Mouse (Mus musculus) Patski (cell line): ENCODE measurements around the gene Dera. TPM values are rescaled to one million over a fixed set of nuclear protein-coding genes. Genes with fewer than 3 reads are reported as not detected.

Experiments
- ATAC-seq: fragments of 100-300 bp; one replicate; pipeline ENCODE4 v1.8.0; 2021
- CTCF ChIA-PET: fragments of 350-600 bp; sonication (Branson Sonifier 250); formaldehyde crosslinking; loops from one replicate; lab custom pipeline; 2022; ENCODE audit warnings: inconsistent platforms; lab: Charles Lee
- POLR2A ChIA-PET: fragments of 350-600 bp; sonication (Branson Sonifier 250); formaldehyde crosslinking; loops from one replicate; lab custom pipeline; 2022; ENCODE audit warnings: antibody characterized with exemption, inconsistent platforms; lab: Charles Lee
- DNase-seq: peaks from one replicate; pipeline ENCODE4 v3.0.0-alpha.2; 2011; ENCODE audit warnings: low read depth, low spot score
- H3K27me3 ChIP-seq: fragments of 371-371 bp; one replicate; pipeline ENCODE4 v1.5.1; 2021
- CTCF ChIP-seq: fragments of 100-300 bp; IDR thresholded peaks from one replicate; pipeline ENCODE4 v1.5.1; 2021
- in situ Hi-C: fragments of 300-500 bp; cut with MboI; formaldehyde crosslinking; loops from 3 replicates; pipeline ENCODE4 v1.11.1; 2018; ENCODE audit warnings: low pct_unique_long_range_greater_than_20kb, mixed read lengths
- polyA plus RNA-seq: library from polyadenylated mRNA; unstranded; gene quantifications from one replicate; pipeline ENCODE4 v1.2.3, GENCODE M21; 2021

Dera gene
- polyA plus RNA-seq, 1 experiment from 2014 or later, result 17.5 TPM

DNA sequence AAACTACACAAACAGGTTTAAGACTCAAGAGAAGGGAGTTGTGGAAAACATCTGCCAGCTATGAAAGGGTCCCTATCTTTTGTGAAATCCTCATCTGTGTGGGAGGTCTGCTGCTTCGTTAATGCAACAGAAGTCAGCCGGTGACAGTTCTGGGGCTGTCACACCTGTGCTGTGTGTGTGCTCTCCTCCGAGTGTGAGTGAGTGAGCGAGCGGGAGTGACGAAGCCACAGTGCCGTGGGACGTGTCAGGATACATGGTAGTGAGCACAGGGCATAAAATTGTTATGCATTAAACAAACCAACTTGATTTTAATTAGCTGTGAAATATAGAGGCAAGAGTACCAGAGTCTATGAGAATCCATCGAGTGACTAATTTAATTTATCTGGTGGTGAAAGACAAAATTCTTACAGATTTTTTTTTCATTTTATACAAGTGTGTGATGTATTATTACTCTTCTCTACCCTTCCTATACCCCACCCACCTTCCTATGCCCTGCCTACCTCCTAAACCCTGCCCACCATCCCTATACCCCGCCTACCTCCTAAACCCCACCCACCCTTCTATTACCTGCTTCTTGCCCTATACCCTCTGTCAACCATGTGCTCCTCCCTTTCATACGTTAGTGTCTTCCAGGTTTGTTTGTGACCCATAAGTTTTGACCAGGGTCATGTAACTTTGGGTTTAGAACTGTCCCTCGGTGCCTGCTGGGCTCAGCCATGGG, 74.9 kb downstream of the Dera start:
- no peak for TF ChIP-seq CTCF
- POLR2A ChIA-PET, result no interaction called here
- H3K27me3 ChIP-seq, result no peaks in the 10 kb centered on the region
- in situ Hi-C loops, result no loop called here
- CTCF ChIA-PET, result interaction anchor here (1.5 kb wide), 1 partner anchor 16 kb away, joined by 4 read pairs; no protein-coding TSS in a partner anchor
- ATAC-seq (no peak), DNase-seq (no peak)

DNA sequence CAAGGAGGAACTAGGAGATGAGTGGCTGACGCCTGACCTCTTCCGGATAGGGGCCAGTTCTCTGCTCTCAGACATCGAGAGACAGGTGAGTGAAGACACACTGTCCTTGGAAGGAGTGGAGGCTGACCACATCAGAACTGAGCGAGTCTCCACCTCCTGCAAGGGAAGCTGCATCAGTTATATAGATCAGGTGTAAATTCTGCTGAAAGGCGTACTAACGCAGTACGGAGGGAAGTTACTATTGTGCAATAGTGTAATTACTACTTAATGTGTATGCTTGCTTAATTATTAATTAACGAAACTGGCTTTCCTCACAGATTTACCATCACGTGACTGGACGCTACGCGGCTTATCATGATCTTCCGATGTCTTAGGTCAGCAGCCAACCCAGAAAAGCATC, 82.5 kb downstream of the Dera start:
- ATAC-seq (no peak), DNase-seq (no peak)
- in situ Hi-C loops, result no loop called here
- H3K27me3 ChIP-seq, result no peaks in the 10 kb centered on the region
- no peak for TF ChIP-seq CTCF
- ChIA-PET POLR2A (no interaction called here), CTCF (no interaction called here)

DNA sequence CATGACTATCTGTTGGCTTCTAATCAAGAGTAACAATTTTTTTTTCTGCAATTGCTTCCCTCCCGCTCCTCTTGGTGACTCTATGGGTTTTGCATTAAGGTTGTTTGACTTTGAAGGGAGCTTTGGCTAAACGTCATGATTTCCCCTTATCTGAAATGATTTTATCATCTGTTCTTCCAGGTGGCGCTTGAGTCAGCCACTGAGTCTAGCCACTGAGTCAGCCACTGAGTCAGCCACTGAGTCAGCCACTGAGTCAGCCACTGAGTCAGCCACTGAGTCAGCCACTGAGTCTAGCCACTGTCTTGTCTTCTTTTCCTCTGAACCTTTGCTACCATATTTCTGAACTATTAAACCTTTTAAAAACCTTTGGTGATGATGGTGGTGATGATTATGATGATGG, 89.0 kb downstream of the Dera start:
- DNase-seq, result no peak
- TF ChIP-seq CTCF, result no peak
- no peaks in the 10 kb centered on the region for H3K27me3 ChIP-seq
- ChIA-PET POLR2A (no interaction called here), CTCF (no interaction called here)
- no peak for ATAC-seq
- in situ Hi-C loops, result no loop called here

DNA sequence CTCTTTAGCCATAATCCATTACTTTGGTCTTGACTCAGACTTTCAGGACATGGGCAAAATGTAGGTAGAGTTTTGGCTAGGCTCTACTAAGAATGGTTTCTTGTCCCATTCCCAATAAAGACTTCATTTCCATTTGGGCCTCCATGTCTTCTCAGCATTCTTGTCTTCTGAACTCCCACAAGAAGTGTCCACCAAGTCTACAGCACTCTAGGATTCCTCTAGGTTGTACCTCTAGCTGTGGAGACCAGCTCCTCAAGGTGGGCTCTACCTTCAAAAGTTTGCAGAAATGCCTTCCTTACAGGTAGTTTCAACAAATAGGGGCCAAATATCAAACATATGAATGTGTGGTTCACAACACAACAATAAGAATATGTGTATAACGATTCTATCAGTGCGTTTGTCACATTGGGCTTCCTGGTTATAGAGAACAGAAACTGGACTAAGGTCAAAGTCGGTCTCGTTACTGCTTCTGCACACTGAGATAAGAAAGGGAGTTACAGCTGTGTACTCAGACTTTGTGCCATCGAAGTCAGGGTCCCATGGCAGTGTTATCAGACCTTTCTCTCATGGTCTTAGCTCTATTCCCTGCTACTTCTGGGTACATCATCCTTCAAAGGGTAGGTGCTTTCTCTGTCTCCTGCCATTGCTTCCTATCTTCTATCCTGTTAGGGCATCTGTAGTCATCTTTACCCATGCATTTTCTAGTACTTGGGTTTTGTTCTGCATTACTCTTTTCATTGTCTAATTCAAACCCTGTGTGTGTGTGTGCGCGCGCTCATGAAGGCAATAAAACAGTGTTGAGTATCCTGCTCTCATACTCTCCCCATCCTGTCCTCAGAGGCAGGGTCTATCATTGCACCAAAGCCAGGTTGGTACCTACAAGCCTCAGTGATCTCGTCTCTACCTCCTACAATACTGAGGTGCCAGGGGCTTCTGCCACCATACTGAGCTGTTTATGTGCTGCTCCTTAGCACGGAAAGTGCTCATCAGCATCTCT, 103.2 kb downstream of the Dera start:
- POLR2A ChIA-PET, result no interaction called here
- in situ Hi-C loops, result no loop called here
- no peak for TF ChIP-seq CTCF
- ATAC-seq, result no peak
- CTCF ChIA-PET, result interaction anchor here (1.4 kb wide), 1 partner anchor 14 kb away, joined by 3 read pairs; no protein-coding TSS in a partner anchor
- H3K27me3 ChIP-seq, result no peaks in the 10 kb centered on the region
- DNase-seq, result no peak

DNA sequence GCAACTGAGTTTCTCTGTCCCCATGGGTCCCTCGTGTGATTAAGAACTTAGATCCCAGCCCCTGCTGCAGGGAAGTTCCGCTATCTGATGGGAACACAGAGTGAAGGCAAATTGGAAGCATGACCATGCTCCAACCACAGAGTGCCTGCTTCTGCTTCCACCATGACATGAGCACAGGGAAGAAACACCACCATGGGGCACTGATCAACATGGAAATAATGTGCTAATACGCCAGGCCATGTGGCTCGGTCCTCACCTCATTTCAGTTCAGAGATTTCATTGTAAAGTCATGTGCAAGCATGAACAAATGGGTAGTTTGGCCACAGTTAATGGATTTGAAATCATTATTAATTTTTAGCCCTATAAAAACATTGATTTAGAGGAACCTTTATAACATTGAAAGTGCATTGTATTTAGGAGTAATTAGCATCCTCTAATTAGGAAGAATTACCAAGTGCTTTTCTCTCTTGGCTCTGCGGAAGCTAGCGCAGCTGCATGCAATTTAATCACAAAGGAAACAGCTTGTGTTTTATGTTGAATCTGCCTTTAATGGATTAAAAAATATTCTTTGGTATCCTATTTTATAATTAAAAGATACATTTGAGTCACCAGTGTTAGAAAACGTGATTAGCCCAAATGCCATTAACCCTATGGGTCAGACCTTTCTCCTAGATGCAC, 115.7 kb downstream of the Dera start:
- no peak for DNase-seq
- POLR2A ChIA-PET, result no interaction called here
- no peak for ATAC-seq
- CTCF ChIA-PET, result no interaction called here
- in situ Hi-C loops, result loop anchor here (10.0 kb wide), 1 partner anchor 285 kb away; no protein-coding TSS in a partner anchor
- H3K27me3 ChIP-seq, result no peaks in the 10 kb centered on the region
- TF ChIP-seq CTCF, result no peak

GRCm38 (mm10) chr6:137870667-137871066, 116.3 kb downstream of the Dera start:
- ATAC-seq (no peak), DNase-seq (no peak)
- in situ Hi-C loops, result no loop called here
- no peaks in the 10 kb centered on the region for H3K27me3 ChIP-seq
- TF ChIP-seq CTCF, result no peak
- CTCF ChIA-PET, result no interaction called here
- POLR2A ChIA-PET, result no interaction called here

- DNase-seq (no peak), ATAC-seq (peak; percentile 95)
- no peaks in the 10 kb centered on the region for H3K27me3 ChIP-seq
- peak; percentile 83 for TF ChIP-seq CTCF
- ChIA-PET POLR2A (interaction anchor here (1.1 kb wide), 1 partner anchor 28 kb away, joined by 3 read pairs; no protein-coding TSS in a partner anchor), CTCF (interaction anchor here (1.0 to 1.1 kb wide), 2 partner anchors 11 to 15 kb away, joined by 3 to 5 read pairs; no protein-coding TSS in a partner anchor)
- in situ Hi-C loops, result no loop called here
These were observed 117.8 kb downstream of the Dera start for GRCm38 (mm10) chr6:137872055-137872735.

- TF ChIP-seq CTCF, result no peak
These were observed 120.3 kb downstream of the Dera start for GRCm38 (mm10) chr6:137874471-137875244.

GRCm38 (mm10) chr6:137885644-137886043, 131.3 kb downstream of the Dera start:
- ChIA-PET CTCF (no interaction called here), POLR2A (no interaction called here)
- TF ChIP-seq CTCF, result no peak
- DNase-seq (no peak), ATAC-seq (no peak)
- in situ Hi-C loops, result no loop called here
- peaks cover 13% of the 10 kb centered on the region for H3K27me3 ChIP-seq

More at GRCm38 (mm10) chr6:137874471-137875244, 120.3 kb downstream of the Dera start:
- H3K27me3 ChIP-seq, result no peaks in the 10 kb centered on the region
- CTCF ChIA-PET, result interaction anchor here (1.4 kb wide), 1 partner anchor 10 kb away, joined by 4 read pairs; no protein-coding TSS in a partner anchor
- DNase-seq (no peak), ATAC-seq (no peak)
- in situ Hi-C loops, result no loop called here
- POLR2A ChIA-PET, result no interaction called here
